Mouse (Mus musculus) myocyte (in vitro differentiated cells): ENCODE results near the gene Slco2b1. TPM values are rescaled to one million over a fixed set of nuclear protein-coding genes. Genes with fewer than 3 reads are reported as not detected.

ENCODE experiments used
- H3K27me3 ChIP-seq: one replicate; pipeline ENCODE4 v1.6.1; 2011; ENCODE audit not compliant: control insufficient read depth, insufficient read depth, insufficient read length
- H3K36me3 ChIP-seq: one replicate; pipeline ENCODE4 v1.6.1; 2011; ENCODE audit not compliant: control insufficient read depth, insufficient read depth
- H3K4me2 ChIP-seq: one replicate; pipeline ENCODE4 v1.6.1; 2011; ENCODE audit warnings: low read depth, control low read depth
- H3K4me3 ChIP-seq: one replicate; pipeline ENCODE4 v1.5.1; 2011; ENCODE audit warnings: mild to moderate bottlenecking, control low read depth, moderate library complexity
- H3K79me2 ChIP-seq: one replicate; pipeline ENCODE4 v1.6.1; 2011; ENCODE audit not compliant: control insufficient read depth, insufficient read depth
- H3ac ChIP-seq: one replicate; pipeline ENCODE4 v1.6.1; 2011; ENCODE audit not compliant: control insufficient read depth, insufficient read length
- CEBPB ChIP-seq: IDR thresholded peaks from 2 replicates; pipeline ENCODE4 v1.6.1; 2011; ENCODE audit warnings: mild to moderate bottlenecking, moderate library complexity; ENCODE audit not compliant: poor library complexity, insufficient read depth, severe bottlenecking
- E2F4 ChIP-seq: IDR thresholded peaks from one replicate; pipeline ENCODE4 v1.6.1; 2011; ENCODE audit warnings: mild to moderate bottlenecking, control low read depth, moderate library complexity; ENCODE audit not compliant: insufficient read depth
- MAX ChIP-seq: IDR thresholded peaks from one replicate; pipeline ENCODE4 v1.6.1; 2011; ENCODE audit warnings: low read depth, mild to moderate bottlenecking, control low read depth
- MYOD1 ChIP-seq, 3 experiments: IDR thresholded peaks; one replicate each; pipeline ENCODE4 v1.6.1; 2011; ENCODE audit warnings: control low read depth in 2 of 3, low read depth in 2 of 3, mild to moderate bottlenecking in 2 of 3, moderate library complexity in 1 of 3; ENCODE audit not compliant: insufficient read length in 2 of 3, control insufficient read depth in 1 of 3
- MYOG ChIP-seq, 3 experiments: IDR thresholded peaks; one replicate each; pipeline ENCODE4 v1.6.1; 2011; ENCODE audit warnings: control low read depth in 2 of 3, low read depth in 2 of 3, mild to moderate bottlenecking in 2 of 3; ENCODE audit not compliant: insufficient read length in 2 of 3, control insufficient read depth in 1 of 3, insufficient read depth in 1 of 3
- POLR2A ChIP-seq: IDR thresholded peaks from one replicate; pipeline ENCODE4 v1.6.1; 2011; ENCODE audit warnings: low read depth, mild to moderate bottlenecking, control low read depth, moderate library complexity; ENCODE audit not compliant: insufficient read length
- POLR2AphosphoS2 ChIP-seq: IDR thresholded peaks from one replicate; pipeline ENCODE4 v1.6.1; 2011; ENCODE audit warnings: low read depth, control low read depth; ENCODE audit not compliant: insufficient read length
- REST ChIP-seq: IDR thresholded peaks from one replicate; pipeline ENCODE4 v1.6.1; 2011; ENCODE audit warnings: mild to moderate bottlenecking, control low read depth, moderate library complexity; ENCODE audit not compliant: insufficient read depth, insufficient read length
- SRF ChIP-seq: IDR thresholded peaks from one replicate; pipeline ENCODE4 v1.6.1; 2011; ENCODE audit warnings: low read depth; ENCODE audit not compliant: control insufficient read depth, insufficient read length
- TCF12 ChIP-seq: IDR thresholded peaks from one replicate; pipeline ENCODE4 v1.6.1; 2011; ENCODE audit warnings: mild to moderate bottlenecking, control low read depth; ENCODE audit not compliant: poor library complexity, insufficient read depth, severe bottlenecking
- TCF3 ChIP-seq: IDR thresholded peaks from one replicate; pipeline ENCODE4 v1.6.1; 2011; ENCODE audit warnings: low read depth, control low read depth; ENCODE audit not compliant: insufficient read length
- USF1 ChIP-seq: IDR thresholded peaks from one replicate; pipeline ENCODE4 v1.6.1; 2011; ENCODE audit warnings: low read depth, mild to moderate bottlenecking, control low read depth, moderate library complexity
- polyA plus RNA-seq: library from polyadenylated mRNA; unstranded; fragments of >200 nt; fragmentation: generic; extraction: Trizol; gene quantifications from one replicate; pipeline ENCODE4 v1.2.1, GENCODE M21; 2012; ENCODE audit warnings: missing spikeins

Slco2b1 gene
- polyA plus RNA-seq, 1 experiment, result 0.01 TPM

DNA sequence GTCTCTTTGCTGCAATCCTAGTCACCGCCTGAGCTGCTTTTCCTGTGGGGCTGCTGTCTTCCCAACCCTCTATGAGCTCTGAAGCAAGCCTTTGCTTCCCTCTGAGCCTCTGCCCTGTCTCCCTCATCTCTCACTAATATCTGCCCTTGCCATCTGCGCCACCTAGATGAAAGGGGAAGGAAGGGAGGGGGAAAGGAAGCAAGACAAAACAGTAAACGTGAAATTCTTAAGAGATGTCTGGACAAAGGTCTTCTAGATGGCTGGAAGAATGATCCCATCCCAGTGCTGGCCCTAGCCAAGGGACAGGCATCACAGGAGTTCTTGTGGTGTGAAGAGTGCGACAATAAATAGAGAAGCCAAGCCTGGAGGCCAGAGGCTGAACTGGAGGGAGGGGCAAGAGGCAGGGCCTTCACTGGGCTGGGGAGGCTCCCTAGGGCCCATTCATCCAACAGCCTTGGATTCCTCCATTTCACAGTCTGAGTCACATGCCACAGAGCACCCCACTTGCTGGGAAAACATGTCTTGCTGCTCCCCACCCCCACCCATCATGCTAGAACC, 4.0 kb downstream of the Slco2b1 start:
- Histone ChIP-seq H3K36me3 (no peaks in the 10 kb centered on the region), H3ac (no peak overlapping the region), H3K79me2 (no peaks in the 10 kb centered on the region), H3K4me2 (no peak overlapping the region), H3K4me3 (no peak overlapping the region), H3K27me3 (peaks cover 23% of the 10 kb centered on the region)
- TF ChIP-seq MYOD1 (IDR thresholded peaks at IDR 0.05; ENCODE audit: control insufficient read depth in 1 of 3, insufficient read length in 2 of 3, low read depth in 2 of 3) (no peak), E2F4 (no peak), SRF (no peak), POLR2A (no peak), TCF3 (no peak), TCF12 (no peak), MAX (no peak), MYOG (IDR thresholded peaks at IDR 0.05; ENCODE audit: control insufficient read depth in 1 of 3, insufficient read depth in 1 of 3, insufficient read length in 2 of 3, low read depth in 2 of 3) (no peak), USF1 (no peak), POLR2AphosphoS2 (no peak), REST (no peak), CEBPB (no peak)

DNA sequence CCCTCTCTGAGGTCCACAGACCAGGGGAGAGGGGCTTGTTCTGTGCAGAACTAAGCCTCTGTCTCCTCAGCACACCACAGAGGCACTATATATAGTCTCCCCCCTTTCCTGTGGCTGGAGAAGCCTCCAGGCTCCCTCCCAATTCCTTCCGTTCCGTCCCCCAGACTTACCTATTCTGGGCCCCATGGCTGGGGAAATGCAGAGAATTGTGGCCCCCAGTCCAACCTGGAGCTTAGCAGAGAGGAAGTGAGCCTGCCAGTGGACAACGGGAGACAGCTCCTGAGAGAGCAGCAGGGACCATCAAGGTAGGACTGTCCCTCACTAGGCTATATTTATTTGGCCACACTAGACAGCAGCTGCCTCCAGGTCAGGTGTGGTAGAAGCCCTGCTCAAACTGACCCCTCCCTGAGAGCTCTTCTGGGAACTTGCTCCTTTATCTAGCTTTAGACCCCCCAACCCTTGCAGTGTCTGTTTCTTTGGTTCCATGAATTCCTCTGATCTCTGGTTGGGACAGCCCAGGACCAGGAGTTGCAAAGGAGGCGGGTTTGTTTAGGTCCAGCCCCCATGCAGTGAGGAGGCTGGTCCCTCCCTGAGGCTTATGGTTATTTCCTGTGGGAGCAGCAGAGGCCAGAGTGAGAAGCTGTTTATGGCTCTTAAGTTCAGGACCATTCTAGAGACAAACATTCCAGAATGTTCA, 4.7 kb downstream of the Slco2b1 start:
- Histone ChIP-seq H3K4me3 (no peak overlapping the region), H3K4me2 (no peak overlapping the region), H3K27me3 (peaks cover 23% of the 10 kb centered on the region), H3ac (no peak overlapping the region), H3K36me3 (no peaks in the 10 kb centered on the region), H3K79me2 (no peaks in the 10 kb centered on the region)
- no peak for TF ChIP-seq POLR2A
- TF ChIP-seq POLR2AphosphoS2, result no peak

DNA sequence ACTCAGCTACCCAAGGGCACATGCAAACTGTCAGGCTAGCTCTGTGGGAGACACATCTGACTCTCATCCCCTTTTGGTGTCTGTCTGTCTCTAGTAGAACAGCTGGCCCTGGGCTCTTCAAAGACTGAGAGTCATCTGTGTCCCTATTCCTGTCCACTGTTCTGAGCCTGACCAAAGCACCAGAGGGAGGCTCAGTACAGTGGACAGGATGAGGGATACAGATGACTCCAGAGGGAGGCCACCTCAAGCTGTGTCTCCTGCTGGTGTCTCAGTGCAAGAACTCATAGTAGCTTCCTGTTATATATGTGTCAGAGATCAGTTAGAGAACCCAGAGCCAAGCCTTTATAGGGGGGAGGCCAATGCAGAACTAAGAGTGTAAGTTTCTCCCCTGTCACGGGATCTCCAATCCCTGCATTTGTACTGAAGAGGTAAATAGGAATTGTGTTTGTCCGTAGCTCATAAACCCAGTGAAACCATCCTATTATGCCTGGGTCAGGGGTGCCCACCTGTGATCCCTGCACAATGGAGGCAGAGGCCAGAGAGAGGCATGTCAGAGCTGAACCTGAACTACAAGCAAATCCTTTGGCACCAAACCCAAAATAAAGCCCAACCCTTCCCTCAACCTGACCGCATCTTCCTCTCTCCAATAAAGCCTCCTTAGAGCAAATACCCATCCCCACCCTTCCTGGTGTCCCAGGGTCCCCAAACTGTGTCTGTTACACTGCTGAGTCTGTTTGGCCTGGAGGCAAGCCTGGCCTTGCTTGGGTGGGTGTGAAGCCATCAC, 6.2 kb downstream of the Slco2b1 start:
- no peak overlapping the region for H3ac ChIP-seq
- H3K36me3 ChIP-seq, result no peaks in the 10 kb centered on the region
- no peak overlapping the region for H3K4me3 ChIP-seq
- H3K4me2 ChIP-seq, result no peak overlapping the region
- TF ChIP-seq CEBPB, result no peak
- no peak for TF ChIP-seq POLR2AphosphoS2
- no peak for TF ChIP-seq POLR2A
- TF ChIP-seq REST, result no peak
- TF ChIP-seq MYOD1 (IDR thresholded peaks at IDR 0.05; ENCODE audit: control insufficient read depth in 1 of 3, insufficient read length in 2 of 3, low read depth in 2 of 3), result no peak
- TF ChIP-seq SRF, result no peak
- no peak for TF ChIP-seq TCF12
- no peak for TF ChIP-seq MAX
- TF ChIP-seq TCF3, result no peak
- TF ChIP-seq USF1, result no peak
- TF ChIP-seq MYOG (IDR thresholded peaks at IDR 0.05; ENCODE audit: control insufficient read depth in 1 of 3, insufficient read depth in 1 of 3, insufficient read length in 2 of 3, low read depth in 2 of 3), result no peak
- TF ChIP-seq E2F4, result no peak
- no peaks in the 10 kb centered on the region for H3K79me2 ChIP-seq
- H3K27me3 ChIP-seq, result peaks cover 23% of the 10 kb centered on the region

DNA sequence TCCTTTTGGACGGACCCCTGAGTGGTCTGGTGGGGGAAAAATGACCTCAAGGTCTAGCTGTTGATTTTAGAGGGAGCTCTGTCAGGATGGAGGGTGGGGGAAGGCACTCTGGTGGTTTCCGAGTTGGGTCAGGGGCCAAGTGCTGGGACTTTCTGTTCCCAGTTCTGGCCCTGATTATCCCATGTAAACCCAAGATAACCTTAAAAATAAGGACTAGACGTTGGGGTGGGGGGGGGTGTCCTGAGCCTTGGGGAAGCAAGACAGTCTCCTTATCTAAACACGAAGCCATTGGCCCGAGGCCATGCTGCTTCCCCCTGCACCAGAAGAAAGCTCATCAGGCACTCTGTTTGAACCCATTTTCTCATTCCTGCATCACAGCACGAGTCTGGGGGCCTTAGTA, 8.9 kb downstream of the Slco2b1 start:
- Histone ChIP-seq H3K4me3 (no peak overlapping the region), H3K27me3 (peaks cover 6% of the 10 kb centered on the region), H3K36me3 (no peaks in the 10 kb centered on the region), H3ac (no peak overlapping the region), H3K4me2 (no peak overlapping the region), H3K79me2 (no peaks in the 10 kb centered on the region)
- no peak for TF ChIP-seq MAX
- no peak for TF ChIP-seq MYOG (IDR thresholded peaks at IDR 0.05; ENCODE audit: control insufficient read depth in 1 of 3, insufficient read depth in 1 of 3, insufficient read length in 2 of 3, low read depth in 2 of 3)
- no peak for TF ChIP-seq POLR2A
- no peak for TF ChIP-seq USF1
- TF ChIP-seq CEBPB, result no peak
- TF ChIP-seq REST, result no peak
- no peak for TF ChIP-seq TCF3
- TF ChIP-seq E2F4, result no peak
- TF ChIP-seq POLR2AphosphoS2, result no peak
- TF ChIP-seq MYOD1 (IDR thresholded peaks at IDR 0.05; ENCODE audit: control insufficient read depth in 1 of 3, insufficient read length in 2 of 3, low read depth in 2 of 3), result no peak
- no peak for TF ChIP-seq TCF12
